Mouse (Mus musculus): ENCODE data around the gene Tmem108. TPM values are rescaled to one million over a fixed set of nuclear protein-coding genes. Genes with fewer than 3 reads are reported as not detected.
"Not testable (repeated sequence)": the region's sequence is repeated elsewhere in the genome, so short reads cannot be mapped to it uniquely, and the experiment has no call there.

The Tmem108 gene
- polyA plus RNA-seq, 1 experiment from 2014 or later: 33.2 TPM

GRCm38 (mm10) chr9:103670592-103671113 is 91.0 kb downstream of the Tmem108 start:
- H3K9ac ChIP-seq (replicated peaks; ENCODE audit: low read length); H3K36me3 ChIP-seq (ENCODE audit: control insufficient read depth, insufficient read depth, low read length); H3K27me3 ChIP-seq (ENCODE audit: control insufficient read depth, insufficient read depth, low read length); H3K4me1 ChIP-seq (ENCODE audit: control insufficient read depth, insufficient read depth, low read length); ATAC-seq (ENCODE audit: low FRiP score, low TSS enrichment); DNase-seq; H3K9me3 ChIP-seq (ENCODE audit: control insufficient read depth, low read length); H3K4me3 ChIP-seq (replicated peaks; ENCODE audit: low read depth, low read length); H3K4me2 ChIP-seq (ENCODE audit: low read length); H3K27ac ChIP-seq (replicated peaks; ENCODE audit: low read depth, low read length): not testable (repeated sequence)
- 96% methylated on average over 8 of the region's 8 CpGs for WGBS

GRCm38 (mm10) chr9:103668830-103669229 is 92.8 kb downstream of the Tmem108 start:
- DNase-seq: no peak
- H3K4me1 ChIP-seq (ENCODE audit: control insufficient read depth, insufficient read depth, low read length): no peaks in the 10 kb centered on the region
- no peak for ATAC-seq (ENCODE audit: low FRiP score, low TSS enrichment)
- H3K36me3 ChIP-seq (ENCODE audit: control insufficient read depth, insufficient read depth, low read length): no peaks in the 10 kb centered on the region
- no peak overlapping the region for H3K4me2 ChIP-seq (ENCODE audit: low read length)
- no peak overlapping the region for H3K4me3 ChIP-seq (replicated peaks; ENCODE audit: low read depth, low read length)
- 81% methylated on average over 6 of the region's 6 CpGs for WGBS
- no peaks in the 10 kb centered on the region for H3K27me3 ChIP-seq (ENCODE audit: control insufficient read depth, insufficient read depth, low read length)
- no peak overlapping the region for H3K27ac ChIP-seq (replicated peaks; ENCODE audit: low read depth, low read length)
- no peak overlapping the region for H3K9ac ChIP-seq (replicated peaks; ENCODE audit: low read length)
- no peaks in the 10 kb centered on the region for H3K9me3 ChIP-seq (ENCODE audit: control insufficient read depth, low read length)

- no peak for ATAC-seq (ENCODE audit: low FRiP score, low TSS enrichment)
- Histone ChIP-seq H3K27ac (replicated peaks; ENCODE audit: low read depth, low read length) (no peak overlapping the region), H3K36me3 (ENCODE audit: control insufficient read depth, insufficient read depth, low read length) (no peaks in the 10 kb centered on the region), H3K27me3 (ENCODE audit: control insufficient read depth, insufficient read depth, low read length) (no peaks in the 10 kb centered on the region), H3K9ac (replicated peaks; ENCODE audit: low read length) (no peak overlapping the region), H3K4me2 (ENCODE audit: low read length) (no peak overlapping the region), H3K4me1 (ENCODE audit: control insufficient read depth, insufficient read depth, low read length) (no peaks in the 10 kb centered on the region), H3K4me3 (replicated peaks; ENCODE audit: low read depth, low read length) (no peak overlapping the region), H3K9me3 (ENCODE audit: control insufficient read depth, low read length) (no peaks in the 10 kb centered on the region)
- peak; percentile 59 for DNase-seq
- WGBS: 85% methylated on average over 6 of the region's 6 CpGs
Measured at GRCm38 (mm10) chr9:103665817-103666216, 95.8 kb downstream of the Tmem108 start.

GRCm38 (mm10) chr9:103664151-103664550 is 97.5 kb downstream of the Tmem108 start:
- no peaks in the 10 kb centered on the region for H3K36me3 ChIP-seq (ENCODE audit: control insufficient read depth, insufficient read depth, low read length)
- no peak overlapping the region for H3K9ac ChIP-seq (replicated peaks; ENCODE audit: low read length)
- H3K27ac ChIP-seq (replicated peaks; ENCODE audit: low read depth, low read length): peak overlapping the region; percentile 60
- DNase-seq (peak; percentile 33), ATAC-seq (ENCODE audit: low FRiP score, low TSS enrichment) (no peak)
- H3K4me2 ChIP-seq (ENCODE audit: low read length): no peak overlapping the region
- no peaks in the 10 kb centered on the region for H3K27me3 ChIP-seq (ENCODE audit: control insufficient read depth, insufficient read depth, low read length)
- 74% methylated on average over 11 of the region's 11 CpGs for WGBS
- no peaks in the 10 kb centered on the region for H3K9me3 ChIP-seq (ENCODE audit: control insufficient read depth, low read length)
- no peaks in the 10 kb centered on the region for H3K4me1 ChIP-seq (ENCODE audit: control insufficient read depth, insufficient read depth, low read length)
- no peak overlapping the region for H3K4me3 ChIP-seq (replicated peaks; ENCODE audit: low read depth, low read length)

GRCm38 (mm10) chr9:103661873-103662272 is 99.8 kb downstream of the Tmem108 start:
- WGBS: 64% methylated on average over 1 of the region's 1 CpGs
- Histone ChIP-seq H3K9me3 (ENCODE audit: control insufficient read depth, low read length) (no peaks in the 10 kb centered on the region), H3K27ac (replicated peaks; ENCODE audit: low read depth, low read length) (no peak overlapping the region), H3K4me2 (ENCODE audit: low read length) (no peak overlapping the region), H3K4me1 (ENCODE audit: control insufficient read depth, insufficient read depth, low read length) (peaks cover 11% of the 10 kb centered on the region), H3K4me3 (replicated peaks; ENCODE audit: low read depth, low read length) (no peak overlapping the region), H3K9ac (replicated peaks; ENCODE audit: low read length) (no peak overlapping the region), H3K36me3 (ENCODE audit: control insufficient read depth, insufficient read depth, low read length) (no peaks in the 10 kb centered on the region), H3K27me3 (ENCODE audit: control insufficient read depth, insufficient read depth, low read length) (no peaks in the 10 kb centered on the region)
- no peak for DNase-seq
- no peak for ATAC-seq (ENCODE audit: low FRiP score, low TSS enrichment)

GRCm38 (mm10) chr9:103657981-103658380 is 103.7 kb downstream of the Tmem108 start:
- Histone ChIP-seq H3K27me3 (ENCODE audit: control insufficient read depth, insufficient read depth, low read length) (no peaks in the 10 kb centered on the region), H3K9me3 (ENCODE audit: control insufficient read depth, low read length) (no peaks in the 10 kb centered on the region), H3K36me3 (ENCODE audit: control insufficient read depth, insufficient read depth, low read length) (no peaks in the 10 kb centered on the region), H3K4me1 (ENCODE audit: control insufficient read depth, insufficient read depth, low read length) (peaks cover 44% of the 10 kb centered on the region), H3K9ac (replicated peaks; ENCODE audit: low read length) (no peak overlapping the region), H3K4me3 (replicated peaks; ENCODE audit: low read depth, low read length) (no peak overlapping the region), H3K27ac (replicated peaks; ENCODE audit: low read depth, low read length) (peak overlapping the region; percentile 38; the same call in 1 of the 2 replicates), H3K4me2 (ENCODE audit: low read length) (no peak overlapping the region)
- 85% methylated on average over 5 of the region's 5 CpGs for WGBS
- no peak for ATAC-seq (ENCODE audit: low FRiP score, low TSS enrichment)
- DNase-seq: no peak

GRCm38 (mm10) chr9:103657183-103657975 is 104.3 kb downstream of the Tmem108 start:
- Histone ChIP-seq H3K36me3 (ENCODE audit: control insufficient read depth, insufficient read depth, low read length) (no peaks in the 10 kb centered on the region), H3K4me1 (ENCODE audit: control insufficient read depth, insufficient read depth, low read length) (peaks cover 50% of the 10 kb centered on the region), H3K4me3 (replicated peaks; ENCODE audit: low read depth, low read length) (no peak overlapping the region), H3K9me3 (ENCODE audit: control insufficient read depth, low read length) (no peaks in the 10 kb centered on the region), H3K27me3 (ENCODE audit: control insufficient read depth, insufficient read depth, low read length) (no peaks in the 10 kb centered on the region), H3K27ac (replicated peaks; ENCODE audit: low read depth, low read length) (peak overlapping the region; percentile 38), H3K4me2 (ENCODE audit: low read length) (no peak overlapping the region), H3K9ac (replicated peaks; ENCODE audit: low read length) (no peak overlapping the region)
- DNase-seq (peak; percentile 64), ATAC-seq (ENCODE audit: low FRiP score, low TSS enrichment) (peak; percentile 48; the same call in 1 of the 2 replicates)
- 22% methylated on average over 13 of the region's 13 CpGs for WGBS

GRCm38 (mm10) chr9:103653995-103654587 is 107.5 kb downstream of the Tmem108 start:
- Histone ChIP-seq H3K4me1 (ENCODE audit: control insufficient read depth, insufficient read depth, low read length) (peaks cover 57% of the 10 kb centered on the region), H3K27me3 (ENCODE audit: control insufficient read depth, insufficient read depth, low read length) (no peaks in the 10 kb centered on the region), H3K9ac (replicated peaks; ENCODE audit: low read length) (no peak overlapping the region), H3K36me3 (ENCODE audit: control insufficient read depth, insufficient read depth, low read length) (no peaks in the 10 kb centered on the region), H3K4me2 (ENCODE audit: low read length) (no peak overlapping the region), H3K27ac (replicated peaks; ENCODE audit: low read depth, low read length) (peak overlapping the region; percentile 34), H3K4me3 (replicated peaks; ENCODE audit: low read depth, low read length) (no peak overlapping the region), H3K9me3 (ENCODE audit: control insufficient read depth, low read length) (no peaks in the 10 kb centered on the region)
- DNase-seq (peak; percentile 77), ATAC-seq (ENCODE audit: low FRiP score, low TSS enrichment) (peak; percentile 62; the same call in 1 of the 2 replicates)
- WGBS: 14% methylated on average over 10 of the region's 10 CpGs
